Mouse (Mus musculus) testis, adult 10 weeks (tissue): ENCODE measurements around the gene Ndufa4l2. TPM values are rescaled to one million over a fixed set of nuclear protein-coding genes. Genes with fewer than 3 reads are reported as not detected.

Experiments
- polyA plus RNA-seq: library from polyadenylated mRNA; stranded (reverse); fragments of 350-450 nt; fragmentation: Illumina TruSeq; extraction: RNeasy Lipid Tissue Mini Kit (QIAGEN cat#74804); gene quantifications from one replicate; pipeline ENCODE4 v1.2.3, GENCODE M21; 2014; ENCODE audit warnings: low read depth, low replicate concordance

Gene Ndufa4l2
- polyA plus RNA-seq: 10.5 TPM

DNA sequence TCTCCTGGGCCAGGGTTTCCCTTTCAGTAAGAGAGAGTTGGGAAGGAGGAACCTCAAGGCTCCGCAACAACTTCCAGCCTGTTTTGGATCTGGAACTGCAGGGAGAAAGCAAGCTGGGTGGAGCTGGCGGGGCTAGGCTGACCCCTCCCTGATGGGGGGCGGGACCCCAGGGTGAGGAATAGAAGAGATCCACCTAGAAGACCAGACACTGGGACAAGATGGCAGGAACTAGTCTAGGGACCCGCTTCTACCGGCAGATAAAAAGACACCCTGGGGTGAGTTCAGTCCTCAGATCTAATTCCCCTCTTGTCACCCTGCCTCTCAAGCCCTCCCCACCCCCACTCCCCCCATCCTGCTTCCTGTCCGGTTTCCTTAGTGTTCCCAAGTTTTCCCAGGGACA lies at the start of gene Ndufa4l2:
Ndufa4l2 (plus strand) TSS at position 204 of the 400 bp plus-strand sequence.

DNA sequence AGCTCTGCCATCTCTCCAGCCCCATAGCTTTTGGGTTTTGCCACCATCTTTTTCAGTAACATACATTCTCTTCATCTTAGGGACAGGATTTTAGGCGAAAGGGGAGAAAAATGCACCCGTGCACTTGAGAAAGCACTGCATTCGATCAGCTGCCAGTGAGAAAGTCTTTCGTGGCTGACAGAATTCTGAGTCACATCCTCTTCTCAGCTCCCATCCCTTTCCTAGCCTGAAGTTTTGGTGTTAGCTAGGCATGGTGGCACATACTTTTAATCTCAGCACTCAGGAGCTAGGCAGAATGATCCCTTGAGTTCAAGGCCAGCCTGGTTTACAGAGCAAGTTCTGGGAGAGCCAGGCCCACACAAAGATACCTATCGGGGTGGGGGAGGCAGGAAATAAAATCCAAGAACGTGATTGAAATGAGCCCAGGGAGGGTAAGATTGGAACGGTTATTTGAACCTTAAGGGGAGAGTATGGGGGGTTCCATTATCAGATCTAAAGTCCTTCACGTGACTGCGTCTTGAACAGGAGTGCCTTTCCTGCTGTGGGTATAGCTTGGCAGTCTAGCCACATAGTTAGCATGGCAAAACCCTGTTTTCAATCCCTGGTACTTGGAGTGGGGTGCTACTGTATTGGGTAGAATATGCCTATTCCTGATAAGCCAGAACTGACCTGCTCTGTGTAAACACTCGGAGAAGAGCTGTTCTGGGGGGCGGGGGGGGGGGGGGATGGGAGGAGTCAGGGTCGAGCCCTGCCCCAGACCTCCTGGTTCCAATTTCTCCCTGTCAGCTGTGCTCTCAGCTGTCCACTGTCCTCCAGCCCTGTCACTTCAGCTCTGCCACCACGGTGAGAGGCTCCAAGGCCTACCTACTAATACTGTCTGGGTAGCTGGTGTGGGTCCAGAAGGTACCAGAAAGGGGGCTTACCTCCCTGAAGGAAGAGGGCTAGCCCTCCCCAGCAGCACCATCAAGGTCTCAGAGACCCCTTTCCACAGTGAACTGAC lies 13.6 kb upstream of the Ndufa4l2 start, which contains the start of gene Stac3:
Stac3 (plus strand) TSS at position 793 of the 1,000 bp plus-strand sequence.

DNA sequence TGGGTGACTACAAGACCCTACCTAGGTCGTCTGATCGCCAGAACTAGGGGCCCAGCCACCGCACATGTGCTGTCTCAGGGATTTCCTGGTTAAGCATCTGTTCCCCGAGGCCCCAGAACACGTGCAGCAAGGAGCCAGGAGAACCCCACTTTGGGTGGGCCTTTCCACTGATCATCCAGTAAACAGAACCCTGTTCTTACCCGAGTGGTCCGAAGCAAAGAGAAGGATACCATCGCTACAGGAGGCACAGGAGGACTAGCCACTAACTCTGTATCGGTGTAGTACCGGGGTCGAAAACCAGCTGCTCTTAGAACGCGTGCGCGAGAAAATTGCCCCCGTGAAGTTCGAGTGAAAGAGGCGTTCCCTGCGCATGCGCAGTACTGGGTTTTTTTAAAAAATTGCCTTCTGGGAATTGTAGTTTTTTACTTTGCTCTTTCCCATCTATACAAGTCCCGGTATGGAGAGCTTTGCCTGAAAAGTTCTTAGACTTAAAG lies 7.4 kb downstream of the Ndufa4l2 start, which contains the start of gene Shmt2:
Shmt2 (minus strand) TSS at position 357 of the 494 bp plus-strand sequence.

DNA sequence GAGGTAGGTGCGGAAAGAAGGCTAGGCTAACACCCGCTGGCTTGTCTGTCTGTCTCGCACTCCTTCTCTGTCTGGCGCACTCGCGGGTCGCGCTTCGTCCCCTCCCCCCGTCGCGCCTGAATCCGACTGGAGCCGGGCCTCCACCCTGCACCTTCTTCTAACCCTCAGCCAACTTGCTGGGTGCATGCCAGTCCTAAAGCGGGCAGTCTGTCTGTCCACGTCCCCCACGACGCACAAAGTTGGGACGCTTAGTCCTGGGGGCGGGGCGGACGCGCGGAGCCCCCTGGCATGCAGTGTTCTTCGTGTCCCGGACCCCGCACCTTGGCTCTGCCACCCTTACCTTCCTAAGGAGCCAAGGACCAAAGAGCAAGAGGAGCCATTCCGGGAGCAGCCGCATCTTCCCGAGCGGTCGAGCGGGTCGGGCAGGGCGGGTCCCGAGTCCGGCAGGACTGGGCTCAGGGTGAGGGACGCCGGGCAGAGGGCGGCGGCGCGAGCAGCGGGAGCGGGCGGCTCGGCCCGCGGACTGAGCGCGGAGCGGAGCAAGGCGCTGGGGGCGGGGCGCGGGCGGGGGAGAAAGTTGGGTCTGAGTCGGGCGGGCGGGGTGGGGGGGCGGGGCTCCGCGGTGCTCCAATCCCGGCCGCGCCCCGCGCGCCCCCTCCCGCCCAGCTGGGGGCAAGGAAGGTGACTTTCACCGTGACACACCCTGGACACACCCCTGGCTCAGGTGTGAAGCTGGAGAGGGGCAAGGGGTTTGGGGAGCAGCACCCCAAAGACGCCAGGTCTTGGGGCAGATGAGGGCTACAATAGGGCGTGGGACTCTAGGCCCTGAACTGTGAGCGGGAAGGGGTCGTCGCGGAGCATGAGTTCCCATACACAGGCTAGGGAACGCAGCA lies 19.5 kb downstream of the Ndufa4l2 start, which contains the start of gene Nxph4:
Nxph4 (minus strand) TSS at position 524 of the 893 bp plus-strand sequence.

Other genes with a start within 250 kb of the Ndufa4l2 start
- 67.0 TPM for gene Dctn2, start 248.6 kb upstream of the Ndufa4l2 start, polyA plus RNA-seq
- 3.4 TPM for gene Mbd6, start 225.9 kb upstream of the Ndufa4l2 start, polyA plus RNA-seq
- 11.4 TPM for gene Mars, start 203.2 kb upstream of the Ndufa4l2 start, polyA plus RNA-seq
- gene Arhgap9, start 193.0 kb upstream of the Ndufa4l2 start, polyA plus RNA-seq: 0.10 TPM
- gene Gli1, start 173.0 kb upstream of the Ndufa4l2 start, polyA plus RNA-seq: 0.13 TPM
- gene Inhbe, start 160.6 kb upstream of the Ndufa4l2 start, polyA plus RNA-seq: not detected
- gene Inhbc, start 144.5 kb upstream of the Ndufa4l2 start, polyA plus RNA-seq: not detected
- 121 TPM for gene R3hdm2, start 134.6 kb upstream of the Ndufa4l2 start, polyA plus RNA-seq
- not detected for gene Stac3, start 13.3 kb upstream of the Ndufa4l2 start, polyA plus RNA-seq
- 0.81 TPM for gene Shmt2, start 7.5 kb downstream of the Ndufa4l2 start, polyA plus RNA-seq
- not detected for gene Nxph4, start 19.6 kb downstream of the Ndufa4l2 start, polyA plus RNA-seq
- gene Lrp1, start 106.2 kb downstream of the Ndufa4l2 start, polyA plus RNA-seq: 0.77 TPM
- gene Stat6, start 128.0 kb downstream of the Ndufa4l2 start, polyA plus RNA-seq: 1.3 TPM
- 76.1 TPM for gene Nemp1, start 151.9 kb downstream of the Ndufa4l2 start, polyA plus RNA-seq
- gene Nab2, start 153.6 kb downstream of the Ndufa4l2 start, polyA plus RNA-seq: 2.2 TPM
- 2.4 TPM for gene Myo1a, start 190.2 kb downstream of the Ndufa4l2 start, polyA plus RNA-seq
- not detected for gene Tac2, start 209.5 kb downstream of the Ndufa4l2 start, polyA plus RNA-seq
- gene Zbtb39, start 224.6 kb downstream of the Ndufa4l2 start, polyA plus RNA-seq: 2.0 TPM
- gene Gpr182, start 236.8 kb downstream of the Ndufa4l2 start, polyA plus RNA-seq: 0.13 TPM
- 0.04 TPM for gene Rdh1, start 244.8 kb downstream of the Ndufa4l2 start, polyA plus RNA-seq
- gene Rdh16f1, start 244.8 kb downstream of the Ndufa4l2 start, polyA plus RNA-seq: not detected